Mouse (Mus musculus): ENCODE measurements around the gene Cdip1.

DNA sequence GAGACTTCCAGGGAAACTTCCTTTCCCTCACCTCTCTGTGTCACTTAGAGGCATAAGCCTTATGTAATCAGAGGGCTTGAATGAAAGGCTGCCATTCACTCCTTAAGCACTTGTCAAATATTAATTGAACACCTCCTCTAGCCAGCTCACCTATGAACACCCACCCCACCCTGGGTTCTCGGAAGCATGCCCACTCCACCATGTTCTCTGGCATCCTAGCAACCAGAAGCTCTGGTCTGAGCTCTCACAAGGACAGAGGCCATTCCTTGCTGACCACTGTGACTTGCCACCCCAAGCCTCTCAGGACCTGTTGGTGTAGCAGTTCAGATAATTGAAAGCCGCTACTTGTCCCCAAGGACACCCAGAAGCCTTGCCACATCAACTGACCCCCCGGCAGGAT is 45.1 kb upstream of the Cdip1 start, which contains the start of gene 4930562C15Rik:
- no peak for TF ChIP-seq ZC3H11A (IDR thresholded peaks at IDR 0.05; ENCODE audit: borderline replicate concordance, low read depth, low read length)
- no peak for TF ChIP-seq ZNF384 (IDR thresholded peaks at IDR 0.05; ENCODE audit: low read depth, low read length)
- no peak for TF ChIP-seq MAFK (IDR thresholded peaks at IDR 0.05; ENCODE audit: insufficient read depth, low read depth, low read length)
